Mouse (Mus musculus) right cerebral cortex, postnatal 4 days (tissue): ENCODE measurements around the gene Zfp970.
"Not testable (repeated sequence)": the region's sequence is repeated elsewhere in the genome, so short reads cannot be mapped to it uniquely, and the experiment has no call there.

Experiments used
- DNase-seq: peaks from one replicate; pipeline ENCODE4 v3.0.0-alpha.2; 2022

Zfp970 gene

GRCm38 (mm10) chr2:177464676-177465075 is at the start of gene Zfp970:
Gene Zfp970 (plus strand): TSS chr2:177464733.
- not testable (repeated sequence) for DNase-seq

GRCm38 (mm10) chr2:177468222-177468621 is 3.7 kb downstream of the Zfp970 start:
- DNase-seq = not testable (repeated sequence)

GRCm38 (mm10) chr2:177472261-177472660 is 7.7 kb downstream of the Zfp970 start:
- DNase-seq = not testable (repeated sequence)

GRCm38 (mm10) chr2:177481971-177482370 is 17.4 kb downstream of the Zfp970 start:
- DNase-seq = not testable (repeated sequence)

GRCm38 (mm10) chr2:177483238-177483948 is 18.9 kb downstream of the Zfp970 start:
- DNase-seq = not testable (repeated sequence)

- peak; percentile 22 for DNase-seq
Measured at GRCm38 (mm10) chr2:177498067-177498466, 33.5 kb downstream of the Zfp970 start, which contains the start of gene Gm14403. Gene Gm14403 (plus strand): TSS chr2:177498215.

GRCm38 (mm10) chr2:177499182-177499581 is 34.6 kb downstream of the Zfp970 start:
- DNase-seq = not testable (repeated sequence)

GRCm38 (mm10) chr2:177505211-177505719 is 40.7 kb downstream of the Zfp970 start:
- not testable (repeated sequence) for DNase-seq

GRCm38 (mm10) chr2:177511381-177511780 is 46.8 kb downstream of the Zfp970 start:
- DNase-seq = not testable (repeated sequence)

- DNase-seq = not testable (repeated sequence)
Measured at GRCm38 (mm10) chr2:177511972-177512371, 47.4 kb downstream of the Zfp970 start.

- DNase-seq = not testable (repeated sequence)
Measured at GRCm38 (mm10) chr2:177513991-177514479, 49.5 kb downstream of the Zfp970 start.

- not testable (repeated sequence) for DNase-seq
Measured at GRCm38 (mm10) chr2:177517746-177518145, 53.2 kb downstream of the Zfp970 start.

GRCm38 (mm10) chr2:177518354-177518753 is 53.8 kb downstream of the Zfp970 start:
- DNase-seq = not testable (repeated sequence)

GRCm38 (mm10) chr2:177518960-177519359 is 54.4 kb downstream of the Zfp970 start:
- not testable (repeated sequence) for DNase-seq

- no peak for DNase-seq
Measured at GRCm38 (mm10) chr2:177520035-177520434, 55.5 kb downstream of the Zfp970 start.

GRCm38 (mm10) chr2:177523061-177523460 is 58.5 kb downstream of the Zfp970 start:
- DNase-seq = no peak

GRCm38 (mm10) chr2:177523674-177524073 is 59.1 kb downstream of the Zfp970 start:
- DNase-seq = not testable (repeated sequence)

GRCm38 (mm10) chr2:177524171-177524570 is 59.6 kb downstream of the Zfp970 start:
- DNase-seq = not testable (repeated sequence)
